Mouse (Mus musculus) ovary, postnatal 14 days (tissue): ENCODE measurements around the gene Mrpl28.
"Not testable (repeated sequence)": the region's sequence is repeated elsewhere in the genome, so short reads cannot be mapped to it uniquely, and the experiment has no call there.

Source experiments
- DNase-seq: peaks from one replicate; pipeline ENCODE4 v3.0.0; 2022; ENCODE audit warnings: low spot score

The Mrpl28 gene

GRCm38 (mm10) chr17:26175248-26175647 is 51.9 kb downstream of the Mrpl28 start:
- not testable (repeated sequence) for DNase-seq
